31 mouse cellular contexts compared by ENCODE assay signal in the genomic region with DNA sequence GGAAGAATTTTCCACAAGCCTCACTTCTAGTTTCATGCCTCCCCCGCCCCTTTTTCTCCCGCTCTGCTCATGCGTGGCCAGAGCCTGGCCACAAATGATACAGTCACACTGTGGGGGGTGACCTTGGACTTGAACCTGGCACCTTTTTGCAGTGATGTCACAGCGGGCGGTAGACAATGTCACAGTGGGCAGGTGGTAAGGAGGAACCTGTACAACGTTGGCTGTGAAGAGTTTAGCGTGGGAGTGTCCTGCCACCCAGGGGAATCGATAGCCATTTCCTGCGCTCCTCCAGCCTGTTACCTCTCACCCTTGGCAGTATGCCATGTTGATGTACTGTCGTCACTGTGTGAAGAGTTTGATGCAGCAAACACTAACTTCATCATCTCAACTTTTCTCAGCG.
DNase-seq lines count a peak whose midpoint lies in the region; ATAC-seq and TF ChIP-seq lines count a peak whose summit lies in the region.
"Had no signal": no experiment of that assay in that cellular context is flagged by ENCODE, and none has a peak within 500 bp of the region (broad histone marks: within the 10 kb centered on the region; RNA-seq: fewer than 3 reads in every experiment).

No protein-coding gene starts in this region.

- 0 out of 2 replicates have a peak, but pooled peaks have one; percentile 36 for ATAC-seq in cerebellum, adult (ENCODE audit: insufficient number of reproducible peaks, low FRiP score, low TSS enrichment)
- ATAC-seq: forebrain, embryonic 13.5 days; midbrain, embryonic 15.5 days had no signal

- H3K27ac ChIP-seq in heart, adult 2 months, result no peak overlapping the region
- H3K27ac ChIP-seq: embryonic facial prominence, embryonic 13.5 days; forebrain, embryonic 13.5 days; gastrocnemius, adult 2 months; heart, embryonic 15.5 days; hindbrain, embryonic 15.5 days; kidney, postnatal 0 days; left cerebral cortex, adult 2 months; limb, embryonic 15.5 days; midbrain, embryonic 15.5 days; neural tube, embryonic 13.5 days; stomach, embryonic 15.5 days had no signal

- no peak for TF ChIP-seq POLR2A in heart, adult 2 months (IDR thresholded peaks at IDR 0.05; ENCODE audit: insufficient read depth, low read depth, low read length)

- H3K4me3 ChIP-seq in heart, adult 2 months, result no peak overlapping the region
- H3K4me3 ChIP-seq: embryonic facial prominence, embryonic 13.5 days; erythroblast, embryonic 14.5 days; forebrain, embryonic 13.5 days; gastrocnemius, adult 2 months; heart, embryonic 15.5 days; hindbrain, embryonic 15.5 days; left cerebral cortex, adult 2 months; limb, embryonic 15.5 days; midbrain, embryonic 15.5 days; myocyte; neural tube, embryonic 13.5 days; stomach, embryonic 15.5 days had no signal

- 55% methylated on average over 11 of the region's 11 CpGs for WGBS in heart, adult 2 months

- no peaks in the 10 kb centered on the region; the same call in 1 of the 2 replicates for H3K4me1 ChIP-seq in heart, adult 2 months (ENCODE audit: control insufficient read depth, insufficient read depth, low read length)
- H3K4me1 ChIP-seq: forebrain, embryonic 13.5 days; heart, embryonic 15.5 days; hindbrain, embryonic 15.5 days; limb, embryonic 15.5 days; midbrain, embryonic 15.5 days; neural tube, embryonic 13.5 days; stomach, embryonic 15.5 days had no signal

- no peak for TF ChIP-seq CTCF in heart, adult 2 months (IDR thresholded peaks at IDR 0.05)

- H3K9ac ChIP-seq in heart, adult 2 months (ENCODE audit: low read depth, low read length), result no peak overlapping the region
- H3K9ac ChIP-seq: embryonic facial prominence, embryonic 13.5 days; forebrain, embryonic 13.5 days; heart, embryonic 15.5 days; hindbrain, embryonic 15.5 days; limb, embryonic 15.5 days; midbrain, embryonic 15.5 days; neural tube, embryonic 13.5 days; stomach, embryonic 15.5 days had no signal

- no peaks in the 10 kb centered on the region for H3K36me3 ChIP-seq in heart, adult 2 months (ENCODE audit: control insufficient read depth, insufficient read depth, low read length)
- H3K36me3 ChIP-seq: embryonic facial prominence, embryonic 13.5 days; heart, embryonic 15.5 days; hindbrain, embryonic 15.5 days; limb, embryonic 15.5 days; midbrain, embryonic 15.5 days; neural tube, embryonic 13.5 days; stomach, embryonic 15.5 days had no signal

- TF ChIP-seq EP300 in heart, adult 2 months (IDR thresholded peaks at IDR 0.05; ENCODE audit: insufficient read depth, low read depth, low read length), result no peak

- no peaks in the 10 kb centered on the region for H3K27me3 ChIP-seq in heart, adult 2 months (ENCODE audit: control insufficient read depth, insufficient read depth, low read length)
- H3K27me3 ChIP-seq: embryonic facial prominence, embryonic 13.5 days; forebrain, embryonic 13.5 days; heart, embryonic 15.5 days; hindbrain, embryonic 15.5 days; limb, embryonic 15.5 days; midbrain, embryonic 15.5 days; neural tube, embryonic 13.5 days; stomach, embryonic 15.5 days had no signal

- intact Hi-C loops in heart, adult 2 months (cut with DNase I), result loop anchor here (5.0 to 10.0 kb wide), 2 partner anchors 107 to 865 kb away; no protein-coding TSS in a partner anchor

- DNase-seq in cerebellum, adult 9-10 months, result no peak
- peak; percentile 13 for DNase-seq in kidney, postnatal 14 days
- no peak for DNase-seq in kidney, adult 9 months
- peak; percentile 8 for DNase-seq in right cerebral cortex, postnatal 4 days
- DNase-seq in right cerebral cortex, postnatal 25 days, result no peak
- DNase-seq in heart, postnatal 4 days, result no peak
- no peak for DNase-seq in heart, adult 2 months
- DNase-seq: cerebellum, adult 11-12 months; cerebellum, postnatal 36 days; embryo, embryonic 11 days; gastrocnemius, adult 2 months; heart, postnatal 36 days; layer of hippocampus, adult 9-11 months; left cerebral cortex, postnatal 4 days; lung, adult 18-20 months; lung, postnatal 14 days; retina, postnatal 1 day; thymus, postnatal 25 days had no signal

- H3K79me2 ChIP-seq in heart, adult 2 months (replicated peaks; ENCODE audit: control insufficient read depth, insufficient read depth, low read length), result no peaks in the 10 kb centered on the region

Comparison
In these comparisons a context has a peak if more than half of its experiments do, and no peak if none do; other contexts are left out.
1. DNase-seq: peak in kidney, postnatal 14 days (single experiment) and right cerebral cortex, postnatal 4 days (single experiment); none in cerebellum, adult 9-10 months (single experiment), kidney, adult 9 months (single experiment), right cerebral cortex, postnatal 25 days (single experiment), heart, postnatal 4 days (single experiment) and heart, adult 2 months (0 of 2).